Mouse (Mus musculus): ENCODE data around the gene Lyz1. TPM values are rescaled to one million over a fixed set of nuclear protein-coding genes. Genes with fewer than 3 reads are reported as not detected.
"Not testable (repeated sequence)": the region's sequence is repeated elsewhere in the genome, so short reads cannot be mapped to it uniquely, and the experiment has no call there.

Lyz1 gene
- polyA plus RNA-seq, 1 experiment from 2014 or later, result not detected

GRCm38 (mm10) chr10:117304371-117304770 is 11.7 kb upstream of the Lyz1 start:
- Histone ChIP-seq H3K4me1 (no peaks in the 10 kb centered on the region), H3K27me3 (no peaks in the 10 kb centered on the region), H3K4me2 (no peak overlapping the region), H3K9me3 (replicated peaks) (no peaks in the 10 kb centered on the region), H3K9ac (no peak overlapping the region), H3K27ac (no peak overlapping the region), H3K36me3 (no peaks in the 10 kb centered on the region), H3K4me3 (replicated peaks) (no peak overlapping the region)
- no peak for ATAC-seq (replicated peaks; ENCODE audit: low FRiP score)
- 86% methylated on average over 5 of the region's 5 CpGs for WGBS

DNA sequence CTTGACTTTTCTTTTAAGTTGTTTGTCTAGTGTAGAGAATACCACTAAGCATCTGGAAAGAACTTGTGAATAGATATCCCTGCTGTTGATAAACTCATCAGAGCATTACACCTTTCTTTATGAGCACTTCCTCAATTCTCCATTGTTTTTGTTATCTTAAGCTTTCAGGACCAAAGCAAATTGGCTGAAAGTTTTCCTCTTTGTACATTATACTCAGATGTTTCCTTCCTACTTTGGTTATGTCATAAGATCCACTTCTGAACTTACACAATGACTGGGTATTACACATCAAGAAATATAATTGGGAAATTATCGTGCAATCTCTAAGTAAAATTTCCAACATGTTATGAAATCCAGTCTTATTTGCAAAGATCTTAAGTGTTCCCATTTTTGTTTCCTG is 9.0 kb upstream of the Lyz1 start:
- Histone ChIP-seq H3K9me3 (replicated peaks) (no peaks in the 10 kb centered on the region), H3K27ac (no peak overlapping the region), H3K27me3 (no peaks in the 10 kb centered on the region), H3K4me3 (replicated peaks) (no peak overlapping the region), H3K4me1 (no peaks in the 10 kb centered on the region), H3K36me3 (no peaks in the 10 kb centered on the region), H3K4me2 (no peak overlapping the region), H3K9ac (no peak overlapping the region)
- no peak for ATAC-seq (replicated peaks; ENCODE audit: low FRiP score)
- WGBS, result 85% methylated on average over 1 of the region's 1 CpGs

DNA sequence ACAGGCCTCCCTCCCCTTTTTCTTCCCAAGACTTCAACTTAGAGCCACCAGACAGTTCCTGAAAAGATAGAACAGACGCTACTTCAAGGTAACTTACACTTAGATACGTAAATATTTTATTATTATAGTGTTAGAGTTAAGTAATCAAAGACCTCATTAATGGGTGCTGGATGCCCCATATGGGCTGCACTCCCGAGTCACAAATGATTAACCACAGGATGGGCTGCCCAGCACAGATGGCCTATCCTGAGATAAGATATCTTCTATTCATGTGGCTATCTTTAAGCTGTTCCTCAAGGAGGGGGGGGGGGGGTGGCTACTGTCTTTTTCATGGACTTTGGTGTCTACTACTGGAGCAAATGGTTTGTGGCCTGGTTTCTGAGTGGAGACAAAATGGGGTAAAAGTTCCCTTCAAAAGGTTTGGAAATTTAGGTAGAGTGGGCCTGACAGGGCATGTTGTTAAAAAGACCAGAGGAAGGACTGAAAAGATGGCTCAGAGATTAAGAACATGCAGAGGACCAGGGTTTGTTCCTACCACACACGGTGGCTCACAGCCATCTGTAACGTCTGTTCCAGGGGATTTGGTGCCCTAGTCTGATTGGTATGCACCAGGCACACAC is 7.3 kb upstream of the Lyz1 start:
- no peak overlapping the region for H3K27ac ChIP-seq
- H3K36me3 ChIP-seq, result no peaks in the 10 kb centered on the region
- H3K4me1 ChIP-seq, result no peaks in the 10 kb centered on the region

GRCm38 (mm10) chr10:117299106-117299505 is 6.4 kb upstream of the Lyz1 start:
- no peak overlapping the region for H3K4me2 ChIP-seq
- H3K9ac ChIP-seq, result no peak overlapping the region
- H3K27ac ChIP-seq, result no peak overlapping the region
- H3K9me3 ChIP-seq (replicated peaks), result no peaks in the 10 kb centered on the region
- no peak for ATAC-seq (replicated peaks; ENCODE audit: low FRiP score)
- H3K4me1 ChIP-seq, result no peaks in the 10 kb centered on the region
- no peaks in the 10 kb centered on the region for H3K27me3 ChIP-seq
- WGBS, result 81% methylated on average over 4 of the region's 4 CpGs
- H3K4me3 ChIP-seq (replicated peaks), result no peak overlapping the region
- H3K36me3 ChIP-seq, result no peaks in the 10 kb centered on the region

More for the DNA sequence above, 7.3 kb upstream of the Lyz1 start:
- Histone ChIP-seq H3K27me3 (no peaks in the 10 kb centered on the region), H3K9ac (no peak overlapping the region), H3K4me3 (replicated peaks) (no peak overlapping the region), H3K9me3 (replicated peaks) (no peaks in the 10 kb centered on the region), H3K4me2 (no peak overlapping the region)
- no peak for ATAC-seq (replicated peaks; ENCODE audit: low FRiP score)
- 74% methylated on average over 5 of the region's 5 CpGs for WGBS

DNA sequence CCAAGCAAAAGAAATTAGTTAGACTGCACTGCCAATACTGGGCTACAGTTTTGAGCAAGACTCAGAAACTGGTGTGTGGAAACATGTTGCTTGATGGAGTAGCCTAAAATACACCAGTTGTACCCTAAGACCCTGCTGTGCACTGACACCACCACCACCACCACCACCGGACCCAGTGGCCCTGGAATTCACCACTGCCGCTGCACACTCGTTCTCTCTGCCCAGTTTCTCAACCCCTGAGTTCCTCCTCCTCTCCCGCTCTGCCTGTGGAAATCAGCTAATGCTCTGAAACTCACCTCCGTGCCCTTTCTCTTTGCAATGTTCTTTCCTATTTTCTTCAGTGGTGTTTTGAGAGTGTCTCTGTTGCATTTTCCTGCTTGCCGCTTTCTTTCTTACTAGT is 5.7 kb upstream of the Lyz1 start:
- Histone ChIP-seq H3K4me3 (replicated peaks) (no peak overlapping the region), H3K9me3 (replicated peaks) (no peaks in the 10 kb centered on the region), H3K4me2 (no peak overlapping the region), H3K9ac (no peak overlapping the region), H3K4me1 (no peaks in the 10 kb centered on the region), H3K36me3 (no peaks in the 10 kb centered on the region), H3K27me3 (no peaks in the 10 kb centered on the region), H3K27ac (no peak overlapping the region)
- WGBS, result 87% methylated on average over 6 of the region's 6 CpGs
- no peak for ATAC-seq (replicated peaks; ENCODE audit: low FRiP score)

- H3K36me3 ChIP-seq; ATAC-seq (replicated peaks; ENCODE audit: low FRiP score); H3K27ac ChIP-seq; H3K27me3 ChIP-seq; H3K4me2 ChIP-seq; H3K4me1 ChIP-seq; H3K9me3 ChIP-seq (replicated peaks); H3K4me3 ChIP-seq (replicated peaks); H3K9ac ChIP-seq: not testable (repeated sequence)
- 95% methylated on average over 6 of the region's 6 CpGs for WGBS
Measured at GRCm38 (mm10) chr10:117290936-117291335, 1.7 kb downstream of the Lyz1 start.

GRCm38 (mm10) chr10:117290046-117290870 is 2.4 kb downstream of the Lyz1 start:
- H3K4me3 ChIP-seq (replicated peaks), result no peak overlapping the region
- no peaks in the 10 kb centered on the region for H3K27me3 ChIP-seq
- no peak for ATAC-seq (replicated peaks; ENCODE audit: low FRiP score)
- 34% methylated on average over 6 of the region's 6 CpGs for WGBS
- H3K4me2 ChIP-seq, result no peak overlapping the region
- no peak overlapping the region for H3K9ac ChIP-seq
- no peaks in the 10 kb centered on the region for H3K9me3 ChIP-seq (replicated peaks)
- H3K36me3 ChIP-seq, result no peaks in the 10 kb centered on the region
- H3K4me1 ChIP-seq, result 0 out of 2 replicates have a peak, but pooled peaks cover 3% of the 10 kb centered on the region
- H3K27ac ChIP-seq, result no peak overlapping the region

DNA sequence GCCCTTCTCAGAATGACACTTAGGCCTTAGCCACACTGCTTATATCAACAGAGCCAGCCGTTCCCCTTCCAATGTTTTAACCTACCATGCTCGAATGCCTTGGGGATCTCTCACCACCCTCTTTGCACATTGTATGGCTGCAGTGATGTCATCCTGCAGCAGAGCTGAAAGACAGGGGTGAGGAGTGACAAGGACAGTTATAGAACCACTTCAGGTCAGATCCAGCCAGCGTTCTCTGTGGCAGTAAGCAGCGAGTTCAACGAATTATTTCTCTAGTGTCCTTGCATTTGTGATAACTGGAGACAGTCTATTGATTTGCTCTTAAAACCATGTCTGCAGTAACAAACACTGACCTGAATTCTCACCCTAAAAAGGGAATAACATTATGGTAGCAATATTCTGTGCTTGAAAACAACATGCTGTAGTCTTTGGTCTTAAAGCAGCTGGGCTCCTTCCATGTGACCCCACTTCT is 3.6 kb downstream of the Lyz1 start:
- not testable (repeated sequence) for H3K4me2 ChIP-seq; H3K36me3 ChIP-seq; H3K9ac ChIP-seq; H3K4me1 ChIP-seq; H3K4me3 ChIP-seq (replicated peaks); H3K9me3 ChIP-seq (replicated peaks); H3K27ac ChIP-seq; ATAC-seq (replicated peaks; ENCODE audit: low FRiP score); H3K27me3 ChIP-seq
- WGBS, result 74% methylated on average over 5 of the region's 5 CpGs

GRCm38 (mm10) chr10:117288197-117289033 is 4.3 kb downstream of the Lyz1 start:
- no peak overlapping the region for H3K27ac ChIP-seq
- 94% methylated on average over 9 of the region's 9 CpGs for WGBS

DNA sequence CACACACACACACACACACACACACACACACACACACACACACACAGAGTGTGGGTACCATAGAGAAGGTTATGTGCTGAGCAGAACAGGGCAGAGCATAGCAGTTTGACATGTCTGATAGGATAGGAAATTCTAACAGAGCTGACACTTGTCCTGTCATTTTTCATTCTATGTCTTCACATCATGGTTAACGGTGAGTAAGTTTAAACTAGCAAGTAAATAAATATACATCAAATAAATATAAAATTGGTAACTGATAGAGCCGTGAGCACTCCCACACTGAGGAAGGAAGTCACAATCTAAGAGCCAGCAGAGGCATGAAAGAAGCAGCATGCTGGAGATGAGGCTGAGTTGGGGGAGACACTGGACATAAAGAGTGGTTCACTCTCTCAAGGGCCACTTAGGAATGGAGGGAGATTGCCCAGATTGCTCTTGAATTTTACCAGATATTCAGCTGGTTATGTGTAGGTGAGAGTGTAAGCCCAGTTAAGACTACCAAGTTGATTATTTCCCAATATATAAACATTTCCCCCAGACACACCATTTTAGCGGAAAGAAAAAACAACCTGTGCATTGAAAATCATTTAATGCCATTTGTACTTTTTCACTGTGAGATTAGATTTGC is 5.3 kb downstream of the Lyz1 start:
- no peak for ATAC-seq (replicated peaks; ENCODE audit: low FRiP score)
- Histone ChIP-seq H3K4me1 (0 out of 2 replicates have a peak, but pooled peaks cover under 1% of the 10 kb centered on the region), H3K4me3 (replicated peaks) (no peak overlapping the region), H3K4me2 (no peak overlapping the region), H3K9ac (no peak overlapping the region), H3K27ac (no peak overlapping the region), H3K9me3 (replicated peaks) (no peaks in the 10 kb centered on the region), H3K27me3 (no peaks in the 10 kb centered on the region), H3K36me3 (no peaks in the 10 kb centered on the region)
- 81% methylated on average over 3 of the region's 3 CpGs for WGBS

More at GRCm38 (mm10) chr10:117288197-117289033, 4.3 kb downstream of the Lyz1 start:
- no peak overlapping the region for H3K4me3 ChIP-seq (replicated peaks)
- H3K9ac ChIP-seq, result no peak overlapping the region
- no peaks in the 10 kb centered on the region for H3K36me3 ChIP-seq
- H3K4me2 ChIP-seq, result no peak overlapping the region
- no peak for ATAC-seq (replicated peaks; ENCODE audit: low FRiP score)
- no peaks in the 10 kb centered on the region for H3K27me3 ChIP-seq
- 0 out of 2 replicates have a peak, but pooled peaks cover 3% of the 10 kb centered on the region for H3K4me1 ChIP-seq
- H3K9me3 ChIP-seq (replicated peaks), result no peaks in the 10 kb centered on the region

- no peak overlapping the region for H3K4me3 ChIP-seq (replicated peaks)
- no peaks in the 10 kb centered on the region for H3K27me3 ChIP-seq
- no peak overlapping the region for H3K9ac ChIP-seq
- WGBS, result 89% methylated on average over 6 of the region's 6 CpGs
- no peak overlapping the region for H3K27ac ChIP-seq
- ATAC-seq (replicated peaks; ENCODE audit: low FRiP score), result no peak
- no peaks in the 10 kb centered on the region for H3K36me3 ChIP-seq
- no peaks in the 10 kb centered on the region for H3K9me3 ChIP-seq (replicated peaks)
- no peaks in the 10 kb centered on the region for H3K4me1 ChIP-seq
- no peak overlapping the region for H3K4me2 ChIP-seq
Measured at GRCm38 (mm10) chr10:117286366-117286970, 6.2 kb downstream of the Lyz1 start.

All from kidney, embryonic 15.5 days (tissue).